Mouse (Mus musculus): Measurements from ENCODE around the gene Mgat4e.

DNA sequence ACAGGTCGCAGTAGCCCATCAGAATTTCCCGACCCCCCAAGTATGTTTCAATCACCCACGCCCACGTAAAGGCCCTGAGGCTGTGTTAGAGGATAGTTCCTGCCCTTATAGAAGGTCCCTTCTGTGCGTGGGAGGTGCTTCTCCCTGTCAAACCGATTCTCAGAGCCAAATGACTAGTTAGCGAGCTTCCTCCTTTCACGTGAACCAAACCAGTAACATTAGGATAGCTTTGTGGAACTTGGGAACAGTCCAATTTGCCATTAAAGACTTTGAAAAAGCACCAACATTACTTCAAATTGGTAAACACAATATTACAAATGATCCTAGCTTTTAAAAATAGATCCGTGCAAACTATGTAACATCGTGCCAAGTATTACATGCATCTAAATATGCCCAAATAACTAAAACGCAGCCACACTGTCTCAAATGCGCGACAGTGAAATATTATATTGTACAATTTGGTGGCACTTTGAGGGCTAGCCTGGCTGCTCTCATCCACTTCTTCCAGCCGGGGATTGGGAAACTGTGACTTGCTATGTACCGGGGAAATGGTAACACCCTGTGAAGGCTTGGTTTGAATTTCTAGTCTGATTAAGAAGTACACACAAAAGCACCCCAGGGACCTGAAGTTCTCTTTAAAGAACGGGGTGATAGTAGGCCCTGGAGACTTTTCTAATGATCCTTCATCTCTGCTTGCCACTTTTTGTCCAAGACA, 35.4 kb downstream of the Mgat4e start:
- no peak for TF ChIP-seq SRF (IDR thresholded peaks at IDR 0.05; ENCODE audit: control insufficient read depth, insufficient read length, low read depth)
- TF ChIP-seq MAX (IDR thresholded peaks at IDR 0.05; ENCODE audit: low read depth): no peak
- no peak for TF ChIP-seq USF1 (IDR thresholded peaks at IDR 0.05; ENCODE audit: low read depth)
- no peak for TF ChIP-seq POLR2A (IDR thresholded peaks at IDR 0.05; ENCODE audit: insufficient read length, low read depth)
- no peak for TF ChIP-seq MYOD1 (IDR thresholded peaks at IDR 0.05; ENCODE audit: control insufficient read depth in 1 of 3, insufficient read length in 2 of 3, low read depth in 2 of 3)
- TF ChIP-seq E2F4 (IDR thresholded peaks at IDR 0.05; ENCODE audit: insufficient read depth): no peak
- TF ChIP-seq POLR2AphosphoS2 (IDR thresholded peaks at IDR 0.05; ENCODE audit: insufficient read length, low read depth): no peak
- no peak for TF ChIP-seq TCF12 (IDR thresholded peaks at IDR 0.05; ENCODE audit: insufficient read depth, poor library complexity, severe bottlenecking)
- TF ChIP-seq REST (IDR thresholded peaks at IDR 0.05; ENCODE audit: insufficient read depth, insufficient read length): no peak

Measured in myocyte (in vitro differentiated cells).